Mouse (Mus musculus) hindlimb bud, embryonic 11.5 days (tissue): ENCODE measurements around the gene Acsf3.

Source experiments
- DNase-seq: peaks from one replicate; pipeline ENCODE4 v3.0.0-alpha.2; 2012; ENCODE audit warnings: low read depth, low spot score; ENCODE audit errors: extremely low spot score

The Acsf3 gene

DNA sequence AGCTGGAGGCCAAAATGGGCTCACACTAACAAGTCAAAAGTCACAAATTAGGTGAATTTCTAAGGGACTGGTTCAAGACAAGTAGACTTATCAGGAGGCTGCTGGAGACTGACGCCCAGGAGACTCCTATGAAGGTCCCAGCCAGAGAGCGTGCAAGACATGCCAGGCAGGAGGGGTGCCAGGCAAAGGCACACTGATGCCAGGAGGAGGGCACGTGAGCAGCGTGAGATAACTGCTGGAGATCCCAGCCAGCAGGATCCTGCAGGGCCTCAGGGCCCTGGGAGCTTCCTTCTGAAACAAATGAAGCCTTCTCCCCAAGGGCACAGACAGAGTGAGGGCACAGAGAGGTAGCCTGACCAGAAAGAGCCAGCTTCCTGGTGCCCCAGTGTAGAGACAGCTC is 32.6 kb downstream of the Acsf3 start:
- no peak for DNase-seq

- DNase-seq, result no peak
These were observed 35.1 kb downstream of the Acsf3 start for GRCm38 (mm10) chr8:122810376-122810775.

- no peak for DNase-seq
These were observed 36.7 kb downstream of the Acsf3 start for GRCm38 (mm10) chr8:122811870-122812494.

- no peak for DNase-seq
These were observed 37.4 kb downstream of the Acsf3 start for GRCm38 (mm10) chr8:122812610-122813250.

- no peak for DNase-seq
These were observed 39.3 kb downstream of the Acsf3 start for GRCm38 (mm10) chr8:122814608-122815007.

- DNase-seq, result no peak
These were observed 41.7 kb downstream of the Acsf3 start for GRCm38 (mm10) chr8:122816965-122817364.

DNA sequence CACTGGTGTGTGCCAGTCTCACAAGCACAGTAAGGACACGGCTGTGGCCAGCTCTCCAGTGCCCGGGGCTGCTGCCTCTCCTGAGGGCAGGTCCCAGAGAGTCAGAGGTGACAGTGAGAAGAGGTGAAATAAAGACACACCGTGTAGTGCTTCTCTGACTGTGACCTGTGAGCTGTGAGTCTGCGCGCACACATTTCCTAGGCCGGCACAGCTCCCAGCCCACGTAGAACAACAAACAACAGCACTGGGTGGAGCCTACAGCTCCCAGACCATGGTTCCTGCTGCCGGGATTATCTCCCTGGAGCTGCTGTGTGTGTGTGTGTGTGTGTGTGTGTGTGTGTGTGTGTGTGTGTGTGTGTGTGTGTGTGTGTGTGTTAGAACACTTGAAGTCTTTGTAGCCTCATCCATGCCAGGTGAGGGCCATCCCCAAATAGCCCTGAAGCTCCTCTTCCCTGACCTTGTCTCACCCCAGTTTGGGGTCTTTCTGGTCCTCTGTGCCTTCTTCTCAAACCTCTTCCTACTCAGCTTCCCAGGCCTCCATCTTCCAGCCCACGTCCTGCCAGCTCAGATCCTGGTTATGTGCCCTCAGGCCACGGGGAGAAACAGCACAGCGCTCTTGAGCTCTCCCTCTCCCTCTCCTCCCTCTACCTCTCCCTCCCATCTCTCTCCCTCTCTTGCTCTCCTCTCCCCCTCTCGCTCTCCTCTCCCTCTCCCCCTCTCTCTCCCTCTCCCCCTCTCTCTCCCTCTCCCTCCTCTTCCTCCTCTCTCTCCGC is 42.6 kb downstream of the Acsf3 start:
- no peak for DNase-seq

- no peak for DNase-seq
These were observed 44.5 kb downstream of the Acsf3 start for GRCm38 (mm10) chr8:122819776-122820175.

DNA sequence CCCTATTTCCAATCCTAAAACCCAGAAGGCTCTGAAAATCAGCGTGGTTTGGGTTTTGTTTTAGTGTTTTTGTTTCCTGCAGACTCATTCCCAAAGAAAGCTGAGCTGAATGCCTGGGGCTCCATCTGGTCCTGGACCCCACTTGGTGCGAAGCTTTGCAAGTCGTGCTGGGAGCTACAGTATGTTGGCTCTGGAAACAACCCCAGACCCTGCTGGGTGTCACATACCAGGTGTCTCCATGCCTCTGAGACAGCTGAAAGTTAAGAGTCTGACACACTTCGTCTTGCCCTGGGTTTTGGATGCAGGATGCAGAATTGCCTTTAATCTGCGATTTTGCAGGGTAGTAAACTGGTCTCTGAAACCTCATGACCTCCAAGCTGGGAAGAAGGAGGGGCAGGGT is 49.3 kb downstream of the Acsf3 start:
- no peak for DNase-seq

GRCm38 (mm10) chr8:122824986-122825385 is 49.7 kb downstream of the Acsf3 start:
- DNase-seq, result no peak

DNA sequence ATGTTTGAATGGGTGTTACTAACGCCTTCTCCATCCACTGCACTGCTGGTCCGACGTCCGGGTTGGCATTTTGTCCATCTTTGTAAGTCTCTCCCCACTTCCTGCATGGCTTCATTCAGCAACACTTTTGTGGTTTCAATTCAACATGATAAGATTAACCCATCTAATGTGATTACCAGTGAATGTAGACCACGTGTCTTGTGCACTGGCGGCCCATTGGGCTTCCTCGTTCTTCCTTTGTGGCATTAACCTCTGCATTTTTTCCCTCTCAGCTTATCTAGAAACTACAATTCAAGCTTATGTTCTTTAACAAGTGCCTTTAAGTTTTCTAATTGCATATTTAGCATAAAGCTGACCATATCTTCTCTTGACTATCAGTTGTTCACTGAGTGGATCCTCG is 50.1 kb downstream of the Acsf3 start:
- no peak for DNase-seq

DNA sequence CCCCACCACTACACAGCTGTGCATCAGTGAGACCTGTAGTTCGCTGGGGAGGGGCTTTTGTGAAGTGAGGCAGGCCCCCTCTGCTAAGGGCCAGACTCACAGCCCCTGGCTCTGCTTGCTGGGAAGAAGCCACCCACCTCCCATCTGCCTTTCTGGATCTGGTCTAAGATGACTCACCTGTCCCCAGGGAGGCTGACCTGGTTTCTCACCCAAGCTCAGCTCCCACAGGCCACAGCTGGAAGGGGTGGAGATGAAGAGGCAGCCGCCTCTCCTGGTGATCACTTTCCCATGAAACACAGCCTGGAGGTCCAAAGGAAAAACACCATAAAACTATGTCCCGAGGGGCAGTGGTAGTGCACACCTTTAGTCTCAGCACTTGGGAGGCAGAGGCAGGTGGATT is 54.1 kb downstream of the Acsf3 start:
- DNase-seq, result no peak

DNA sequence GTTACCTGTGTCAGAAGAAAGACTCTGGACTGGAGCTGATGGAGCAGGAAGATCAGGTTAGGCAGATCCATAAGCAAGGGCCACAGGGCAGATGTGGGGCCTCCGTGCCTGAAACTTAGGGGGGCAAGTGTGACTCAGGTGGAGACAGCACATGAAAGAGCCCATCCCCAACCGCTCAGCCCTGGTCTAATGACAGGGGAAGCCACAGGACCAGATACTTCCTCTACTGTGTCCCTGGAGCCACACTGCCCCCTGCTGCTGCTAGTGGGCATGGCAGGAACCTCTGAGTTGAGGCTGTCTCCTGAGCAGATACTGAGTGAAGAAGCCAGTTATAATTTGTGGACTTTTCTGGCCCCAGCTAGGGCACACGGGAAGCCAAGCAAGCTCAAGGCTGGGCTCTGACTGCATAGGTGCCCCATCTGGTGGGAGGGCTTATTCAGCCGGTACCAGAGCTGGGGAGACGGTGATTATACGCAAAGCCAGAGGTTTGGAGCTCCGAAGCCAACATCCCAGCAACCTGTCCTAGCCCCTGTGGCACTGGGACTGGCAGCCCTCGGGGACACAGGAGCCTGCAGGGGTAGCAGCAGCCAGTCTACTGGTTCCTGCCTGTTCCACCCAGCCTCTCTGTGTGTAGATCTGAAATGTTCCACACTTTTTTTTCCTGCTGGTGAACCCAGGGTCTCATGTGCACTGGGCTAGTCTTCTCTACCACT is 55.2 kb downstream of the Acsf3 start:
- DNase-seq, result peak; percentile 47

DNA sequence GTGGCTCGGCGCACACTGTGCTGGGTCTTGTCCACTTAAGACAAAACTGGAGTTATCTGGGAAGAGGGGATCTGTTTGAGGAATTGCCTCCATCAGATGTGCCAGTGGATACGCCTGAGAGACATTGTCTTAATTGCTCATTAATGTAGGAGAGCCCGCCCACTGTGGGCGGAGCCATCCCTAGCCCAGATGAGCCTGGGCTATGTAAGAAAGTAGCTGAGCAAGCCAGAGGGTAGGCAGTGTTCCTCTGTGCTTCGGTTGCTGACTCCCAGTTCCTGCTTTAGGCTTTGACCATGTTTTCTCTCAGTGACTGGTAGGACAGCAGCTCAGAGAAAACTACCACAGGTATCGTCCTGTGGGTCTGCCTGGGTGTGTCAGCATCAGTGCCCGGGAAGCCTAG is 59.1 kb downstream of the Acsf3 start:
- DNase-seq, result no peak

GRCm38 (mm10) chr8:122834971-122835370 is 59.7 kb downstream of the Acsf3 start:
- peak; percentile 54 for DNase-seq

DNA sequence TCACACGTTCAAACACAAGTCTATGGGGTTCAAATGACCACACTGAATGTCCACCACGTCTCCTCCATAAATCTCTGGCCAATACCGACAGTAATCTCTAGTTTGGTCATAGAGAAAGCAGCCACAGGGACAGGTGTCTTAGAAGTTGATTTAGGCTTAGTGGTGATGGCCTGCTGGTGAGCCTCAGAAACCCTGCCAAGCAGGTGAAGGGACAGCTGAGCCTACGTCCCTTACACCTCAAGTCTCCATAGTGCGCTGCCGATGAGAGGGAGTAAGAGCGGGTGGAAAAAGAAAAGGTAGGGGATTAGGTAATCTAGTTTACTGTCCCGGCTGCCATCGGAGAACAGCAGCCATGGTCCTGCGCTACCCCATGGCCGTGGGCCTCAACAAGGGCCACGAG is 60.9 kb downstream of the Acsf3 start:
- no peak for DNase-seq

DNA sequence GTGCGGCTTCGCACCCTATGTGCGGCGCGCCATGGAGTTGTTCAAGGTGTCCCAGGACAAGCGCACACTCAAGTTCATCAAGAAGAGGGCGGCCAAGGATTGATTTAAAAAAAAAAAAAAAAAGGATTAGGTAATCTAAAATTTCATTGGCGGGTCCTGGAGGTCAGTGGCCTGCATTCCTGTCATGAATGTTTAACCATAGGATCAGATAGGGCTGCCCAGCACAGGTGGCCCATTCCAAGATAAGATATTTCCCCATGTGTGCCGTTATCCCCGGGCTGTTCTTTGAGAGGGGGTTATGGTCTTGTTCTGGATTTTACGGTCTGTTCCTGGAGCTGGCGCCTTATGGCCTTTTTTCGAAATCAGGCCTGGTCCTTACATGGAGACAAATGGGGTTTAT is 61.4 kb downstream of the Acsf3 start:
- no peak for DNase-seq

GRCm38 (mm10) chr8:122844161-122844560 is 68.9 kb downstream of the Acsf3 start:
- DNase-seq, result no peak

DNA sequence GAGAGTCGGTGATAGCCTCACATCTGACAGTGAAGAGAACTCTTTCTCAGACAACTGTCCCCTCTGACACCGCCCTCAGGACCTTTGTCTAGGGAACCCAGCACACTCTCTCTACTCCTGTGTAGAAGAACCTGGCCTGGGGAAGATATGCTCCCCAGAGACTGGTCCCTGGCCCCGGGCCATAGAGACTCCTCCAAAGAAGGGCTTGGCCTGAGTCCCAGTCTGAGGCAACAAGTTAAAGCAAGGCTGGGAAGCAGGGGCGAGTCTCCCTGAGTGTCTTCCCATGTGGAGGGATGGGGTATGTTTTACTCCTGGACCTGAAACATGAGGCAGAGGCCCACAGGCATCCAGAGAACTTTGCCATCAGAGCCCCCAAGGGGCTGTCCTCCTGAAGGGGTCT is 70.4 kb downstream of the Acsf3 start:
- no peak for DNase-seq

GRCm38 (mm10) chr8:122847829-122848561 is 72.7 kb downstream of the Acsf3 start, which contains the start of gene Cdh15:
Gene Cdh15 (plus strand): TSS chr8:122847966.
- no peak for DNase-seq
